Mouse (Mus musculus): ENCODE data around the gene Sgms1.

DNA sequence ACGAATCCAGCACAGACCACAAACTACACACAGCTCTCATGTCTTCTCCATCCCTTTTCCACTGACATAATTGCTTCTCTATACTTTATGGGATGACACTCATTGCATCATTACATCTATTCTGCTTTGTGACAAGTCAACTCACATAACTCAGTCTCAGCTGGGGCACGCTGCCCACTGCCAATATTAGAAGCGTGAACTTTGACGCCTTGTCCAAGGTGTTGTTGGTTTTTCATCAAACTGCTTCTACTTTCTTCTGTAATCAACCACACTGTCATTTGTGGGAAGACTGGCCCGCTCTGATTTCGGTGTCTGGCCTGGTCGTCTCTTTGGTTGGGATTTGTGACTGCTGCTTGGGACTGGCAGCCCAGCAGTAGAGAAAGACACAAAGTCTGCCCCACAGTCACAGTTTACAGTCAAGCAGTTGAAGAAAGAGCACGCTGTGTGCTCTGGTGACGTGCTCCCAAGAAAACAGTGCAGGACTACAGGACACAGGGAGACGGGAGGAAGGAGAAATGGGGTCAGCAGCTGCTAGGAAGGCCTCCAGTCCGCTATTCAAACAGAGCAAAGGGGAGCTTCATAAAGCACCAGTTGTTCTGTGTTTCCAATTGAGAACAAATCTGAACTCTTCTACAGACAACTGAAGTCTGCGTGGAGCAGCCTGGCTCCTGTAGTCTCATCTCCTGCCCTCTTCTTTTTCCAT lies 120.2 kb downstream of the Sgms1 start:
- TF ChIP-seq CTCF (IDR thresholded peaks at IDR 0.05; ENCODE audit: control insufficient read depth, insufficient read depth, insufficient read length) (no peak), FOSL1 (IDR thresholded peaks at IDR 0.05; ENCODE audit: insufficient read depth, low read length, poor library complexity, severe bottlenecking) (no peak), MYOG (IDR thresholded peaks at IDR 0.05; ENCODE audit: control insufficient read depth, extremely low read depth, insufficient read length) (no peak), MYOD1 (IDR thresholded peaks at IDR 0.05; ENCODE audit: control insufficient read depth, insufficient read length, low read depth) (no peak), USF1 (IDR thresholded peaks at IDR 0.05; ENCODE audit: low read depth) (no peak), MAX (IDR thresholded peaks at IDR 0.05) (no peak), CEBPB (IDR thresholded peaks at IDR 0.05; ENCODE audit: low read depth) (no peak)

Data from C2C12 (cell line).